Mouse (Mus musculus): ENCODE measurements around the gene Dach1.

Gene Dach1

GRCm38 (mm10) chr14:97814555-97815175 is 354.9 kb downstream of the Dach1 start:
- no peak for DNase-seq

GRCm38 (mm10) chr14:97813557-97813956 is 356.0 kb downstream of the Dach1 start:
- DNase-seq, result no peak

- no peak for DNase-seq
Measured at GRCm38 (mm10) chr14:97795385-97795952, 374.1 kb downstream of the Dach1 start.

- no peak for DNase-seq
Measured at GRCm38 (mm10) chr14:97774135-97774767, 395.3 kb downstream of the Dach1 start.

- no peak for DNase-seq
Measured at GRCm38 (mm10) chr14:97754400-97754799, 415.2 kb downstream of the Dach1 start.

- no peak for DNase-seq
Measured at GRCm38 (mm10) chr14:97753973-97754372, 415.6 kb downstream of the Dach1 start.

GRCm38 (mm10) chr14:97743252-97743651 is 426.3 kb downstream of the Dach1 start:
- no peak for DNase-seq

GRCm38 (mm10) chr14:97742785-97743184 is 426.8 kb downstream of the Dach1 start:
- no peak for DNase-seq

Data from cerebellum, adult 9-11 months (tissue).